Mouse (Mus musculus) MEL (cell line): ENCODE measurements at regions not wholly inside any gene's neighbourhood (a gene's known extent, or its start where the extent isn't known, plus 50 kb on each side); places are given as distances from the start of the nearest gene placed in this dataset.

Source experiments
- DNase-seq: peaks from one replicate; pipeline ENCODE4 v3.0.0; 2011; ENCODE audit warnings: low read depth, low spot score
- H3K27ac ChIP-seq: 2 replicates; pipeline ENCODE4 v1.5.1; 2012; ENCODE audit warnings: low read depth, mild to moderate bottlenecking, control low read depth, low read length, moderate library complexity; ENCODE audit not compliant: control insufficient read depth
- H3K27me3 ChIP-seq, 2 experiments: fragments of 150-350 bp in 1 of 2; sonication (generic) in 1 of 2; 2 replicates each; pipeline ENCODE4 v1.6.1; 2012; ENCODE audit warnings: low read length in 2 of 2, mild to moderate bottlenecking in 2 of 2, improper control_type of control experiment in 1 of 2, moderate library complexity in 1 of 2; ENCODE audit not compliant: insufficient read depth in 2 of 2, control insufficient read depth in 1 of 2
- H3K36me3 ChIP-seq, 2 experiments: 2 replicates each; pipeline ENCODE4 v1.6.1; 2012 to 2014; ENCODE audit warnings: low read length in 2 of 2, improper control_type of control experiment in 1 of 2, inconsistent platforms in 1 of 2, mild to moderate bottlenecking in 1 of 2; ENCODE audit not compliant: insufficient read depth in 2 of 2, control insufficient read depth in 1 of 2
- H3K4me1 ChIP-seq, 2 experiments: fragments of 150-350 bp in 1 of 2; sonication (generic) in 1 of 2; 2 replicates each; pipeline ENCODE4 v1.6.1; 2012; ENCODE audit warnings: low read length in 2 of 2, improper control_type of control experiment in 1 of 2, mild to moderate bottlenecking in 1 of 2; ENCODE audit not compliant: insufficient read depth in 2 of 2, control insufficient read depth in 1 of 2
- H3K4me3 ChIP-seq, 2 experiments: fragments of 150-350 bp in 1 of 2; sonication (generic) in 1 of 2; 2 replicates each; pipeline ENCODE4 v1.5.1; 2012; ENCODE audit warnings: low read depth in 2 of 2, low read length in 2 of 2, mild to moderate bottlenecking in 2 of 2, moderate library complexity in 2 of 2, control low read depth in 1 of 2, improper control_type of control experiment in 1 of 2; ENCODE audit not compliant: control insufficient read depth in 1 of 2, insufficient read depth in 1 of 2
- H3K79me2 ChIP-seq: 2 replicates; pipeline ENCODE4 v1.6.1; 2012; ENCODE audit warnings: mild to moderate bottlenecking, low read length, moderate library complexity; ENCODE audit not compliant: control insufficient read depth, poor library complexity, insufficient read depth
- H3K9ac ChIP-seq: 2 replicates; pipeline ENCODE4 v1.6.1; 2012; ENCODE audit warnings: low read depth, mild to moderate bottlenecking, control low read depth, low read length, moderate library complexity; ENCODE audit not compliant: control insufficient read depth, poor library complexity, severe bottlenecking
- H3K9me3 ChIP-seq: fragments of 150-350 bp; sonication (generic); replicated peaks from 2 replicates; pipeline ENCODE4 v1.6.1; 2012; ENCODE audit warnings: mild to moderate bottlenecking, low read length, improper control_type of control experiment, moderate library complexity; ENCODE audit not compliant: insufficient read depth
- BHLHE40 ChIP-seq: IDR thresholded peaks from 2 replicates; pipeline ENCODE4 v1.6.1; 2012; ENCODE audit warnings: low read depth, mild to moderate bottlenecking, inconsistent platforms, low read length, improper control_type of control experiment, borderline replicate concordance
- CHD1 ChIP-seq: IDR thresholded peaks from 2 replicates; pipeline ENCODE4 v1.6.1; 2012; ENCODE audit warnings: low read depth, mild to moderate bottlenecking, inconsistent platforms, low read length, improper control_type of control experiment
- CHD2 ChIP-seq: IDR thresholded peaks from 2 replicates; pipeline ENCODE4 v1.6.1; 2011; ENCODE audit warnings: low read length, improper control_type of control experiment
- ELF1 ChIP-seq: IDR thresholded peaks from 2 replicates; pipeline ENCODE4 v1.6.1; 2014; ENCODE audit warnings: low read depth, mild to moderate bottlenecking, inconsistent platforms, low read length, improper control_type of control experiment, moderate library complexity
- EP300 ChIP-seq, 2 experiments: IDR thresholded peaks; 2 replicates each; pipeline ENCODE4 v1.6.1; 2011; ENCODE audit warnings: improper control_type of control experiment in 2 of 2, low read length in 2 of 2, low read depth in 1 of 2, mild to moderate bottlenecking in 1 of 2
- ETS1 ChIP-seq: IDR thresholded peaks from 2 replicates; pipeline ENCODE4 v1.6.1; 2012; ENCODE audit warnings: low read depth, mild to moderate bottlenecking, inconsistent platforms, low read length, improper control_type of control experiment, moderate library complexity
- JUND ChIP-seq: IDR thresholded peaks from 2 replicates; pipeline ENCODE4 v1.6.1; 2011; ENCODE audit warnings: low read depth, mild to moderate bottlenecking, improper control_type of control experiment, low read length
- KAT2A ChIP-seq: conservative IDR thresholded peaks from 2 replicates; pipeline ENCODE4 v1.6.1; 2012; ENCODE audit warnings: low read depth, low read length, improper control_type of control experiment, inconsistent platforms
- MAFK ChIP-seq: IDR thresholded peaks from 2 replicates; pipeline ENCODE4 v1.6.1; 2011; ENCODE audit warnings: low read depth, mild to moderate bottlenecking, low read length, improper control_type of control experiment, borderline replicate concordance
- MAX ChIP-seq: IDR thresholded peaks from 2 replicates; pipeline ENCODE4 v1.6.1; 2011; ENCODE audit warnings: low read length, improper control_type of control experiment
- MXI1 ChIP-seq: IDR thresholded peaks from 2 replicates; pipeline ENCODE4 v1.6.1; 2011; ENCODE audit warnings: mild to moderate bottlenecking, low read depth, low read length, improper control_type of control experiment
- MYC ChIP-seq: IDR thresholded peaks from 2 replicates; pipeline ENCODE4 v1.6.1; 2011; ENCODE audit warnings: low read depth, mild to moderate bottlenecking, low read length, improper control_type of control experiment, moderate library complexity
- NELFE ChIP-seq: IDR thresholded peaks from 2 replicates; pipeline ENCODE4 v1.6.1; 2011; ENCODE audit warnings: low read depth, low read length, improper control_type of control experiment
- POLR2A ChIP-seq, 2 experiments: IDR thresholded peaks; 2 replicates each; pipeline ENCODE4 v1.6.1; 2011 to 2012; ENCODE audit warnings: low read length in 2 of 2, mild to moderate bottlenecking in 2 of 2, control low read depth in 1 of 2, improper control_type of control experiment in 1 of 2, low read depth in 1 of 2, moderate library complexity in 1 of 2; ENCODE audit not compliant: control insufficient read depth in 1 of 2, insufficient read depth in 1 of 2, poor library complexity in 1 of 2
- POLR2AphosphoS2 ChIP-seq: IDR thresholded peaks from 2 replicates; pipeline ENCODE4 v1.6.1; 2011; ENCODE audit warnings: low read length, improper control_type of control experiment
- RCOR1 ChIP-seq: IDR thresholded peaks from 2 replicates; pipeline ENCODE4 v1.6.1; 2012; ENCODE audit warnings: low read depth, mild to moderate bottlenecking, inconsistent platforms, low read length, improper control_type of control experiment
- SMC3 ChIP-seq: IDR thresholded peaks from 2 replicates; pipeline ENCODE4 v1.6.1; 2011; ENCODE audit warnings: low read depth, low read length, improper control_type of control experiment
- TAL1 ChIP-seq: IDR thresholded peaks from 2 replicates; pipeline ENCODE4 v1.6.1; 2012; ENCODE audit warnings: mild to moderate bottlenecking, inconsistent platforms, low read length, moderate library complexity, mixed read lengths
- TBP ChIP-seq: IDR thresholded peaks from 2 replicates; pipeline ENCODE4 v1.8.0; 2011; ENCODE audit warnings: low read depth, low read length, improper control_type of control experiment
- UBTF ChIP-seq: IDR thresholded peaks from 2 replicates; pipeline ENCODE4 v1.6.1; 2012; ENCODE audit warnings: low read depth, mild to moderate bottlenecking, inconsistent platforms, low read length, improper control_type of control experiment, moderate library complexity, borderline replicate concordance; ENCODE audit not compliant: insufficient read depth
- USF2 ChIP-seq, 2 experiments: IDR thresholded peaks; 2 replicates each; pipeline ENCODE4 v1.6.1; 2011 to 2012; ENCODE audit warnings: improper control_type of control experiment in 2 of 2, low read length in 2 of 2, borderline replicate concordance in 1 of 2, inconsistent platforms in 1 of 2, low read depth in 1 of 2, mild to moderate bottlenecking in 1 of 2; ENCODE audit not compliant: insufficient read depth in 1 of 2
- ZC3H11A ChIP-seq: IDR thresholded peaks from 2 replicates; pipeline ENCODE4 v1.6.1; 2012; ENCODE audit warnings: low read depth, mild to moderate bottlenecking, inconsistent platforms, low read length, improper control_type of control experiment
- ZKSCAN1 ChIP-seq: IDR thresholded peaks from 2 replicates; pipeline ENCODE4 v1.6.1; 2012; ENCODE audit warnings: low read depth, mild to moderate bottlenecking, inconsistent platforms, low read length, improper control_type of control experiment, moderate library complexity
- ZMIZ1 ChIP-seq: IDR thresholded peaks from 2 replicates; pipeline ENCODE4 v1.6.1; 2012; ENCODE audit warnings: low read depth, mild to moderate bottlenecking, inconsistent platforms, low read length, improper control_type of control experiment, moderate library complexity
- ZNF384 ChIP-seq: IDR thresholded peaks from 2 replicates; pipeline ENCODE4 v1.6.1; 2012; ENCODE audit warnings: low read depth, mild to moderate bottlenecking, inconsistent platforms, low read length, improper control_type of control experiment

DNA sequence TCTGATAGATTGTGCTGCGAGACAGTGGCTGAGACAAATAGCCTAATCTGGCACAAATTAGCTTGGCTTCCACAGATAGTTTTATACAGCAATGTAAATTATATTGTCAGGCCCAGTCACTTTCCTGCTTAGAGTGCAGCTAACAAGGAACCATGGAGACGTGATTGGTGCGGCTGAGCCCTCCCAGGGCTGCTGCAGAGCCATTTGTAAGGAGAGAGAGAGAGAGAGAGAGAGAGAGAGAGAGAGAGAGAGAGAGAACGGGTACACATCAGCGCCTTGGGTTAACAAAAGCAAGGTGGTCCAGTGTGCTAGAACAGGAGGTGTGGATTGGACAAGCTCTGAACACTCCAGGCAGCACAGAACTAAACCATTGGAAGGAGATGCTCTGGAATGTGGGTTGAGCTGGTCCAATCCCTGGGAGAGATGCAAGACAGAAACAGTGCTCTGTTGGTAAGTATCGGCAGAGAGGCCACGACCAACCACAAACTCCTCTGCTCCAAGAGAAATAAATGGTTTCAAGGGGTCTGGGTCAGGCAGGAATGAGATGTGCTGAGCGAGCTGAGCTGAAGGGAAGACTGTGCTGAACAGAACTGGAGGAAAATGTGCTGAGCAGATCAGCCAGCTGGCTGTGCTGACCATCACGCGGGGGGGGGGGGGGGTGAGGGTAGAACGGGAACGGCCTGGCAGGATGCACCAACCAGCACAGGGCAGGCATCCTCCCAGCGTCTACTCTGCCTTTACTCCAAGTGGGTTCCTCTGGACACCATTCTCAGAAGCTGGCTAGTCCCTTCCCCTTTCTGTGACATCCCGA lies 228.8 kb upstream of the Zfp703 start:
- no peaks in the 10 kb centered on the region for H3K36me3 ChIP-seq

GRCm38 (mm10) chr8:26748972-26749291 lies 228.2 kb upstream of the Zfp703 start:
- no peak overlapping the region for H3K4me3 ChIP-seq
- H3K4me1 ChIP-seq: no peaks in the 10 kb centered on the region
- H3K27me3 ChIP-seq: no peaks in the 10 kb centered on the region
- H3K36me3 ChIP-seq: no peaks in the 10 kb centered on the region
- H3K79me2 ChIP-seq: no peaks in the 10 kb centered on the region
- DNase-seq: no peak
- H3K27ac ChIP-seq: no peak overlapping the region
- no peaks in the 10 kb centered on the region for H3K9me3 ChIP-seq
- TF ChIP-seq MAFK (no peak), POLR2AphosphoS2 (no peak), JUND (no peak), TAL1 (no peak), CHD2 (no peak), ZKSCAN1 (no peak), POLR2A (IDR thresholded peaks at IDR 0.05; ENCODE audit: control insufficient read depth in 1 of 2, insufficient read depth in 1 of 2, low read depth in 1 of 2, low read length in 2 of 2, poor library complexity in 1 of 2) (no peak), RCOR1 (no peak), MYC (no peak), EP300 (IDR thresholded peaks at IDR 0.05; ENCODE audit: low read depth in 1 of 2, low read length in 2 of 2) (no peak), NELFE (no peak), BHLHE40 (no peak), ZNF384 (no peak), SMC3 (no peak), MXI1 (no peak), ZMIZ1 (no peak), ZC3H11A (no peak), USF2 (IDR thresholded peaks at IDR 0.05; ENCODE audit: borderline replicate concordance in 1 of 2, insufficient read depth in 1 of 2, low read depth in 1 of 2, low read length in 2 of 2) (no peak), UBTF (no peak)
- TF ChIP-seq, all 39 proteins: peak for 0
- no peak overlapping the region for H3K9ac ChIP-seq

More for the DNA sequence above, 228.8 kb upstream of the Zfp703 start:
- H3K4me3 ChIP-seq: no peak overlapping the region
- no peaks in the 10 kb centered on the region for H3K27me3 ChIP-seq
- H3K79me2 ChIP-seq: no peaks in the 10 kb centered on the region
- DNase-seq: no peak
- TF ChIP-seq MAX (no peak), MXI1 (no peak), ELF1 (no peak), ZMIZ1 (no peak), CHD1 (no peak), KAT2A (no peak), EP300 (IDR thresholded peaks at IDR 0.05; ENCODE audit: low read depth in 1 of 2, low read length in 2 of 2) (no peak), TBP (no peak), ETS1 (no peak), TAL1 (no peak)
- TF ChIP-seq, all 39 proteins: peak for 0
- no peak overlapping the region for H3K27ac ChIP-seq
- no peak overlapping the region for H3K9ac ChIP-seq
- H3K9me3 ChIP-seq: no peaks in the 10 kb centered on the region
- no peaks in the 10 kb centered on the region for H3K4me1 ChIP-seq
